Mouse (Mus musculus): ENCODE measurements around the gene Btn2a2.

GRCm38 (mm10) chr13:23462669-23463068 is 26.0 kb downstream of the Btn2a2 start:
- no peak for TF ChIP-seq CTCF (conservative IDR thresholded peaks at IDR 0.05; ENCODE audit: low read length)
- no peak for TF ChIP-seq POU5F1 (IDR thresholded peaks at IDR 0.05; ENCODE audit: borderline replicate concordance, low read length)

Data from E14TG2a.4 (cell line).